Mouse (Mus musculus) heart, postnatal 0 days (tissue): Measurements from ENCODE around the gene Prkn. TPM values are rescaled to one million over a fixed set of nuclear protein-coding genes. Genes with fewer than 3 reads are reported as not detected.
A peak's percentile ranks its signal among the peaks of the same experiment; 100 is the strongest.

Experiments
- ATAC-seq: fragments of 200-750 bp; cut with Nextera tagmentation; 2 replicates; pipeline ENCODE4 v1.8.0; 2017; ENCODE audit warnings: low read depth, moderate number of reproducible peaks, moderate library complexity; ENCODE audit not compliant: insufficient read depth
- DNase-seq: peaks from one replicate; pipeline ENCODE4 v3.0.0-alpha.2; 2016; ENCODE audit warnings: low spot score
- H3K27ac ChIP-seq: fragments of 300-500 bp; sonication (generic); 2 replicates; pipeline ENCODE4 v1.5.1; 2014; ENCODE audit warnings: low read depth, mild to moderate bottlenecking
- H3K27me3 ChIP-seq: fragments of 300-500 bp; sonication (generic); 2 replicates; pipeline ENCODE4 v1.6.1; 2014; ENCODE audit warnings: low read length, mixed read lengths; ENCODE audit not compliant: control insufficient read depth, insufficient read depth
- H3K36me3 ChIP-seq: fragments of 300-500 bp; sonication (generic); replicated peaks from 2 replicates; pipeline ENCODE4 v1.6.1; 2014; ENCODE audit warnings: low read length, mixed read lengths; ENCODE audit not compliant: control insufficient read depth, insufficient read depth
- H3K4me1 ChIP-seq: fragments of 300-500 bp; sonication (generic); 2 replicates; pipeline ENCODE4 v1.6.1; 2014; ENCODE audit warnings: antibody characterized with exemption; ENCODE audit not compliant: control insufficient read depth, insufficient read depth
- H3K4me2 ChIP-seq: fragments of 300-500 bp; sonication (generic); 2 replicates; pipeline ENCODE4 v1.6.1; 2014; ENCODE audit warnings: low read depth, mild to moderate bottlenecking, low read length, moderate library complexity
- H3K4me3 ChIP-seq: fragments of 300-500 bp; sonication (generic); 2 replicates; pipeline ENCODE4 v1.5.1; 2014; ENCODE audit warnings: low read depth, low read length
- H3K9ac ChIP-seq: fragments of 300-500 bp; sonication (generic); replicated peaks from 2 replicates; pipeline ENCODE4 v1.6.1; 2014; ENCODE audit warnings: low read depth, low read length, mixed read lengths
- H3K9me3 ChIP-seq: fragments of 300-500 bp; sonication (generic); replicated peaks from 2 replicates; pipeline ENCODE4 v1.6.1; 2016; ENCODE audit warnings: low read length; ENCODE audit not compliant: control insufficient read depth
- CTCF ChIP-seq: IDR thresholded peaks from 2 replicates; pipeline ENCODE4 v1.5.1; 2016; ENCODE audit warnings: antibody characterized with exemption, control low read depth, low read depth
- EP300 ChIP-seq: IDR thresholded peaks from 2 replicates; pipeline ENCODE4 v1.6.1; 2016; ENCODE audit warnings: antibody characterized with exemption, low read depth
- WGBS: fragments of 180-500 bp; shearing (Covaris S2); extraction: QIAGEN DNeasy Blood & Tissue Kit; methylation state at CpG from one replicate; pipeline ENCODE4 v1.1.7; 2014; 5-methylcytosine and 5-hydroxymethylcytosine counted together
- polyA plus RNA-seq: library from polyadenylated mRNA; unstranded; fragments of >200 nt; fragmentation: Nextera tagmentation; extraction: Ambion mirVana; gene quantifications from 2 replicates; pipeline ENCODE4 v1.2.1, GENCODE M21; 2015
- total RNA-seq: library from RNA; depleted of rRNA; stranded (reverse); fragments of >200 nt; gene quantifications from 2 replicates; pipeline ENCODE4 v1.2.3, GENCODE M21; 2014; ENCODE audit warnings: low replicate concordance

The Prkn gene
- total and polyA plus RNA-seq, 2 experiments from 2014 or later = 4.5 to 14.2 TPM

- no peak for TF ChIP-seq CTCF
- TF ChIP-seq EP300 = no peak
- H3K4me3 ChIP-seq = no peak overlapping the region
- ATAC-seq (no peak), DNase-seq (no peak)
- no peak overlapping the region for H3K4me2 ChIP-seq
- H3K9me3 ChIP-seq = no peaks in the 10 kb centered on the region
- no peak overlapping the region for H3K9ac ChIP-seq
- H3K4me1 ChIP-seq = no peaks in the 10 kb centered on the region
- peaks cover 14% of the 10 kb centered on the region for H3K27me3 ChIP-seq
- WGBS = 51% methylated on average over 6 of the region's 6 CpGs
- no peak overlapping the region for H3K27ac ChIP-seq
- H3K36me3 ChIP-seq = no peaks in the 10 kb centered on the region
Observed at GRCm38 (mm10) chr17:12047523-12047922, 1207.3 kb downstream of the Prkn start.

- Histone ChIP-seq H3K9me3 (no peaks in the 10 kb centered on the region), H3K27ac (no peak overlapping the region), H3K4me3 (no peak overlapping the region), H3K4me1 (no peaks in the 10 kb centered on the region), H3K4me2 (no peak overlapping the region), H3K36me3 (no peaks in the 10 kb centered on the region), H3K9ac (no peak overlapping the region), H3K27me3 (peaks cover 14% of the 10 kb centered on the region)
- DNase-seq (peak; percentile 22), ATAC-seq (no peak)
- TF ChIP-seq CTCF (no peak), EP300 (no peak)
- WGBS = 41% methylated on average over 9 of the region's 9 CpGs
Observed at GRCm38 (mm10) chr17:12048695-12049490, 1208.7 kb downstream of the Prkn start.

- DNase-seq = no peak
- no peak for ATAC-seq
- H3K4me2 ChIP-seq = no peak overlapping the region
- WGBS = 74% methylated on average over 5 of the region's 5 CpGs
- no peak for TF ChIP-seq CTCF
- TF ChIP-seq EP300 = no peak
- 0 out of 2 replicates have a peak, but pooled peaks cover 4% of the 10 kb centered on the region for H3K27me3 ChIP-seq
- no peaks in the 10 kb centered on the region for H3K9me3 ChIP-seq
- H3K27ac ChIP-seq = no peak overlapping the region
- no peak overlapping the region for H3K9ac ChIP-seq
- H3K4me3 ChIP-seq = no peak overlapping the region
- no peaks in the 10 kb centered on the region for H3K36me3 ChIP-seq
- no peaks in the 10 kb centered on the region for H3K4me1 ChIP-seq
Observed at GRCm38 (mm10) chr17:12050261-12050660, 1210.1 kb downstream of the Prkn start.

- no peak for DNase-seq
Observed at GRCm38 (mm10) chr17:12051031-12051430, 1210.8 kb downstream of the Prkn start.

GRCm38 (mm10) chr17:12052651-12053050 is 1212.5 kb downstream of the Prkn start:
- 63% methylated on average over 12 of the region's 12 CpGs for WGBS
- no peak for TF ChIP-seq CTCF
- TF ChIP-seq EP300 = no peak
- Histone ChIP-seq H3K4me2 (no peak overlapping the region), H3K4me3 (no peak overlapping the region), H3K27me3 (no peaks in the 10 kb centered on the region), H3K9me3 (peaks cover 5% of the 10 kb centered on the region; the same call in 1 of the 2 replicates), H3K4me1 (no peaks in the 10 kb centered on the region), H3K27ac (no peak overlapping the region), H3K36me3 (no peaks in the 10 kb centered on the region), H3K9ac (no peak overlapping the region)
- no peak for DNase-seq
- ATAC-seq = no peak

More at GRCm38 (mm10) chr17:12051031-12051430, 1210.8 kb downstream of the Prkn start:
- Histone ChIP-seq H3K27ac (no peak overlapping the region), H3K4me2 (no peak overlapping the region), H3K4me1 (no peaks in the 10 kb centered on the region), H3K9ac (no peak overlapping the region), H3K36me3 (no peaks in the 10 kb centered on the region), H3K27me3 (0 out of 2 replicates have a peak, but pooled peaks cover 4% of the 10 kb centered on the region), H3K4me3 (no peak overlapping the region), H3K9me3 (peaks cover 1% of the 10 kb centered on the region; the same call in 1 of the 2 replicates)
- no peak for ATAC-seq
- 84% methylated on average over 3 of the region's 3 CpGs for WGBS
- TF ChIP-seq CTCF (no peak), EP300 (no peak)

GRCm38 (mm10) chr17:12059041-12059440 is 1218.9 kb downstream of the Prkn start:
- ATAC-seq (no peak), DNase-seq (no peak)
- TF ChIP-seq EP300 = no peak
- no peak for TF ChIP-seq CTCF
- no peak overlapping the region for H3K4me2 ChIP-seq
- H3K4me1 ChIP-seq = no peaks in the 10 kb centered on the region
- WGBS = 81% methylated on average over 6 of the region's 6 CpGs
- no peaks in the 10 kb centered on the region for H3K27me3 ChIP-seq
- H3K27ac ChIP-seq = no peak overlapping the region
- no peaks in the 10 kb centered on the region for H3K36me3 ChIP-seq
- peaks cover 5% of the 10 kb centered on the region; the same call in 1 of the 2 replicates for H3K9me3 ChIP-seq
- no peak overlapping the region for H3K4me3 ChIP-seq
- H3K9ac ChIP-seq = no peak overlapping the region
